Mouse (Mus musculus) cortical plate, adult 2 months (tissue): Measurements from ENCODE around the gene Stxbp3.

ENCODE experiments used
- CTCF ChIP-seq: fragments of 200-500 bp; IDR thresholded peaks from 2 replicates; pipeline ENCODE4 v1.5.1; 2011; ENCODE audit warnings: mild to moderate bottlenecking, control low read depth, low read length; ENCODE audit not compliant: insufficient read depth; ENCODE audit errors: extremely low read depth
- POLR2A ChIP-seq: fragments of 200-500 bp; IDR thresholded peaks from 2 replicates; pipeline ENCODE4 v1.6.1; 2011; ENCODE audit warnings: mild to moderate bottlenecking, low read length, control low read depth; ENCODE audit not compliant: insufficient read depth; ENCODE audit errors: extremely low read depth

DNA sequence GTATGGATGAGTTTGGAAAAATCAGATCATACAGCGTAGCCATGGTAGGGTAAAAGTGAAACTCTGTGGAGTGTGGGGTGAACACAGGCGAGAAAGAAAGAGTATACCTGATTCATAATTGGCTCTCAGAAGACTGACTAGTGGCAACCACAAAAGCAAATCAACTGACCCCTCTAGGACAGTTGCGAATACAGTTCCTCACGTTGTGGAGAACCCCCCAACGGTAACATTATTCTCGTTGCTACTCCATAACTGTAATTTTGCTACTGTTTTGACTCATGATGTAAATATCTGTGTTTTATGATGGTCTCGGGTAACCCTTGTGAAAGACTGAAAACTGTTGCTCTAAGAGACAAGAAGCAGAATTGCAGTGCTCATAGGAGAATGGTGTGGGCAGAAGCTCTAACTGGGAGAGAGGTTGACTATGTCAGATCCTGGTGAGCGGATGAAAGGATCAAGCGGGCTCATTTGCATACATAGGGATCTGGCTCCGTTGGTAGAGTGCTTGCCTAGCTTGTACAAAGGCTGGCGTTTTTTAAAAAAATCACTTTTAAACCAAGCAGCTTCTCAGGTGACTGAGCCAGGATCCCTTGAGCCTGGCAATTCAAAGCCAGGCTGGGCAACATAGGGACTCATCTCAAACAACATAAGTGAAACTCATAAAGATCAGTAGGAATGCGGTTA lies 46.8 kb upstream of the Stxbp3 start:
- TF ChIP-seq POLR2A (no peak), CTCF (no peak)
